Mouse (Mus musculus) heart, postnatal 4 days (tissue): ENCODE data around the gene H2-DMa. TPM values are rescaled to one million over a fixed set of nuclear protein-coding genes. Genes with fewer than 3 reads are reported as not detected.
"Not testable (repeated sequence)": the region's sequence is repeated elsewhere in the genome, so short reads cannot be mapped to it uniquely, and the experiment has no call there.

Source experiments
- DNase-seq: peaks from one replicate; pipeline ENCODE4 v3.0.0; 2021
- total RNA-seq, 2 experiments: library from RNA; stranded (reverse); gene quantifications; 2 replicates each; pipeline ENCODE4 v1.2.3; 2021

Gene H2-DMa
- total RNA-seq, 2 experiments from 2014 or later, result 5.6 to 6.0 TPM

- no peak for DNase-seq
These were observed 7.6 kb downstream of the H2-DMa start for GRCm38 (mm10) chr17:34126826-34127420.

- peak; percentile 46 for DNase-seq
These were observed 8.1 kb downstream of the H2-DMa start for GRCm38 (mm10) chr17:34127475-34127874.

GRCm38 (mm10) chr17:34128264-34128937 lies 9.1 kb downstream of the H2-DMa start:
- DNase-seq, result no peak

- no peak for DNase-seq
These were observed 9.8 kb downstream of the H2-DMa start for GRCm38 (mm10) chr17:34128944-34129791.

- DNase-seq, result no peak
These were observed 11.0 kb downstream of the H2-DMa start for GRCm38 (mm10) chr17:34130073-34130947.

- DNase-seq, result no peak
These were observed 12.6 kb downstream of the H2-DMa start for GRCm38 (mm10) chr17:34131911-34132310.

- no peak for DNase-seq
These were observed 13.9 kb downstream of the H2-DMa start for GRCm38 (mm10) chr17:34133289-34133688.

- no peak for DNase-seq
These were observed 15.1 kb downstream of the H2-DMa start for GRCm38 (mm10) chr17:34134451-34134850.

GRCm38 (mm10) chr17:34135297-34136224 lies 16.2 kb downstream of the H2-DMa start:
- DNase-seq, result peak; percentile 100

- DNase-seq, result no peak
These were observed 18.3 kb downstream of the H2-DMa start for GRCm38 (mm10) chr17:34137601-34138000.

- no peak for DNase-seq
These were observed 19.3 kb downstream of the H2-DMa start for GRCm38 (mm10) chr17:34138655-34139054.

- peak; percentile 44 for DNase-seq
These were observed 20.1 kb downstream of the H2-DMa start for GRCm38 (mm10) chr17:34139416-34139815.

- no peak for DNase-seq
These were observed 20.9 kb downstream of the H2-DMa start for GRCm38 (mm10) chr17:34140240-34140639.

GRCm38 (mm10) chr17:34141448-34141847 lies 22.1 kb downstream of the H2-DMa start:
- no peak for DNase-seq

- no peak for DNase-seq
These were observed 23.2 kb downstream of the H2-DMa start for GRCm38 (mm10) chr17:34142456-34143010.

- peak; percentile 70 for DNase-seq
These were observed 23.7 kb downstream of the H2-DMa start, which contains the start of gene H2-DMb2 for GRCm38 (mm10) chr17:34143033-34143432. Gene H2-DMb2 (plus strand): TSS chr17:34143307.

GRCm38 (mm10) chr17:34143461-34143860 lies 24.1 kb downstream of the H2-DMa start:
- no peak for DNase-seq

GRCm38 (mm10) chr17:34144221-34144620 lies 24.9 kb downstream of the H2-DMa start:
- DNase-seq, result not testable (repeated sequence)

- DNase-seq, result no peak
These were observed 25.6 kb downstream of the H2-DMa start for GRCm38 (mm10) chr17:34144960-34145371.

GRCm38 (mm10) chr17:34152923-34153322 lies 33.6 kb downstream of the H2-DMa start, which contains the start of gene H2-DMb1:
Gene H2-DMb1 (plus strand): TSS chr17:34153072.
- peak; percentile 68 for DNase-seq

GRCm38 (mm10) chr17:34155534-34155933 lies 36.2 kb downstream of the H2-DMa start:
- DNase-seq, result no peak
